Mouse (Mus musculus): ENCODE data around the gene Lefty2.

DNA sequence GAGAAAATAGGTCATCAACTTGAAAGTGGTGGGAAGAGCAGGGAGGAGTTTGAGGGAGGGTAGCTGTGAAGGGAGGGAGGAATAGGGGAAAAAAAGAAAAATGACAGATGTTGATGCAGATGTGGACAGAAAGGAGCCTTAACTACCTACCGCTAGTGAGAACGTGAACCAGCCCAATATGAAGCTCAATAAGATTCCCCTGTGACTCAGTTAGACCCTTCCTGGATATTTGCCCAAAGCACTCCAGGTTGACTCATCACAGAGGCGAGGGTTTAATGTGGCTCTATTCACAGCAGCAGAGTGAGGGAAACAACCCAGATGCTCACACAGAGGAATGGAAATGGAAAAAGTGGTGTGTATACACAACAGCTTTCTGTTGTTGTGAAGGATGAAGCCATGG is 38.2 kb downstream of the Lefty2 start:
- TF ChIP-seq POLR2A (IDR thresholded peaks at IDR 0.05; ENCODE audit: low read depth, low read length) = no peak
- TF ChIP-seq CTCF (conservative IDR thresholded peaks at IDR 0.05; ENCODE audit: insufficient read depth, insufficient read length, low read depth, low read length) = no peak

Measured in kidney, adult 2 months (tissue).